Mouse (Mus musculus) stomach, embryonic 14.5 days (tissue): ENCODE measurements at regions not wholly inside any gene's neighbourhood (a gene's known extent, or its start where the extent isn't known, plus 50 kb on each side); places are given as distances from the start of the nearest gene placed in this dataset.
A peak's percentile ranks its signal among the peaks of the same experiment; 100 is the strongest.

Experiments
- ATAC-seq: fragments of 200-750 bp; cut with Nextera tagmentation; 2 replicates; pipeline ENCODE4 v1.8.0; 2017; ENCODE audit warnings: low read depth, moderate TSS enrichment; ENCODE audit not compliant: insufficient number of reproducible peaks, insufficient read depth, low FRiP score
- H3K27ac ChIP-seq: fragments of 300-500 bp; sonication (generic); 2 replicates; pipeline ENCODE4 v1.5.1; 2014; ENCODE audit warnings: mild to moderate bottlenecking, low read length, moderate library complexity, mixed read lengths
- H3K27me3 ChIP-seq: fragments of 300-500 bp; sonication (generic); 2 replicates; pipeline ENCODE4 v1.6.1; 2014; ENCODE audit warnings: low read length, control low read depth, mixed read lengths; ENCODE audit not compliant: control insufficient read depth, insufficient read depth
- H3K36me3 ChIP-seq: fragments of 300-500 bp; sonication (generic); 2 replicates; pipeline ENCODE4 v1.6.1; 2014; ENCODE audit warnings: mild to moderate bottlenecking, control low read depth, low read length, moderate library complexity, mixed read lengths; ENCODE audit not compliant: control insufficient read depth, insufficient read depth
- H3K4me1 ChIP-seq: fragments of 300-500 bp; sonication (generic); 2 replicates; pipeline ENCODE4 v1.6.1; 2014; ENCODE audit warnings: low read length, control low read depth, mixed read lengths; ENCODE audit not compliant: control insufficient read depth, insufficient read depth
- H3K4me2 ChIP-seq: fragments of 300-500 bp; sonication (generic); replicated peaks from 2 replicates; pipeline ENCODE4 v1.6.1; 2014; ENCODE audit warnings: low read depth, low read length, control low read depth
- H3K4me3 ChIP-seq: fragments of 300-500 bp; sonication (generic); 2 replicates; pipeline ENCODE4 v1.5.1; 2014; ENCODE audit warnings: low read depth, low read length, control low read depth
- H3K9ac ChIP-seq: fragments of 300-500 bp; sonication (generic); replicated peaks from 2 replicates; pipeline ENCODE4 v1.6.1; 2014; ENCODE audit warnings: low read depth, mild to moderate bottlenecking, control low read depth, low read length, moderate library complexity, mixed read lengths
- H3K9me3 ChIP-seq: fragments of 300-500 bp; sonication (generic); 2 replicates; pipeline ENCODE4 v1.6.1; 2016; ENCODE audit warnings: low read depth, low read length, control low read depth; ENCODE audit not compliant: control insufficient read depth
- WGBS: fragments of 180-500 bp; shearing (Covaris S2); extraction: QIAGEN DNeasy Blood & Tissue Kit; methylation state at CpG from one replicate; pipeline ENCODE4 v1.1.7; 2014; 5-methylcytosine and 5-hydroxymethylcytosine counted together

- WGBS: 89% methylated on average over 5 of the region's 5 CpGs
- Histone ChIP-seq H3K9me3 (no peaks in the 10 kb centered on the region), H3K36me3 (no peaks in the 10 kb centered on the region), H3K4me3 (no peak overlapping the region), H3K4me2 (no peak overlapping the region), H3K9ac (no peak overlapping the region), H3K27me3 (no peaks in the 10 kb centered on the region), H3K27ac (no peak overlapping the region), H3K4me1 (peaks cover 10% of the 10 kb centered on the region; the same call in 1 of the 2 replicates)
- no peak for ATAC-seq
Measured at GRCm38 (mm10) chr9:96419151-96419550, 54.9 kb upstream of the Atp1b3 start.

GRCm38 (mm10) chr9:96415873-96416570, 51.8 kb upstream of the Atp1b3 start:
- peak; percentile 67 for ATAC-seq
- H3K4me2 ChIP-seq: no peak overlapping the region
- no peak overlapping the region for H3K9ac ChIP-seq
- H3K4me3 ChIP-seq: no peak overlapping the region
- no peaks in the 10 kb centered on the region for H3K27me3 ChIP-seq
- peaks cover 10% of the 10 kb centered on the region; the same call in 1 of the 2 replicates for H3K4me1 ChIP-seq
- H3K27ac ChIP-seq: peak overlapping the region; percentile 80
- WGBS: 23% methylated on average over 5 of the region's 5 CpGs
- H3K9me3 ChIP-seq: no peaks in the 10 kb centered on the region
- no peaks in the 10 kb centered on the region for H3K36me3 ChIP-seq
